Mouse (Mus musculus) brown adipose tissue, adult 24 weeks (tissue): ENCODE data around the gene Capn15. TPM values are rescaled to one million over a fixed set of nuclear protein-coding genes. Genes with fewer than 3 reads are reported as not detected.
A peak's percentile ranks its signal among the peaks of the same experiment; 100 is the strongest.

ENCODE experiments used
- H3K27ac ChIP-seq: fragments of 200-500 bp; replicated peaks from 2 replicates; pipeline ENCODE4 v1.5.1; 2012; ENCODE audit warnings: low read depth, mild to moderate bottlenecking, low read length
- H3K4me1 ChIP-seq: fragments of 200-500 bp; 2 replicates; pipeline ENCODE4 v1.6.1; 2012; ENCODE audit warnings: low read length, mixed read lengths; ENCODE audit not compliant: control insufficient read depth, insufficient read depth, insufficient read length
- H3K4me3 ChIP-seq: fragments of 200-500 bp; 2 replicates; pipeline ENCODE4 v1.5.1; 2012; ENCODE audit warnings: low read depth, mild to moderate bottlenecking, low read length, moderate library complexity; ENCODE audit not compliant: insufficient read depth
- polyA plus RNA-seq: library from polyadenylated mRNA; stranded (reverse); fragments of >200 nt; gene quantifications from 2 replicates; pipeline ENCODE4 v1.2.4, GENCODE M21; 2012; ENCODE audit not compliant: missing spikeins, insufficient read depth, insufficient read length

Capn15 gene
- polyA plus RNA-seq, 1 experiment = 4.7 TPM

DNA sequence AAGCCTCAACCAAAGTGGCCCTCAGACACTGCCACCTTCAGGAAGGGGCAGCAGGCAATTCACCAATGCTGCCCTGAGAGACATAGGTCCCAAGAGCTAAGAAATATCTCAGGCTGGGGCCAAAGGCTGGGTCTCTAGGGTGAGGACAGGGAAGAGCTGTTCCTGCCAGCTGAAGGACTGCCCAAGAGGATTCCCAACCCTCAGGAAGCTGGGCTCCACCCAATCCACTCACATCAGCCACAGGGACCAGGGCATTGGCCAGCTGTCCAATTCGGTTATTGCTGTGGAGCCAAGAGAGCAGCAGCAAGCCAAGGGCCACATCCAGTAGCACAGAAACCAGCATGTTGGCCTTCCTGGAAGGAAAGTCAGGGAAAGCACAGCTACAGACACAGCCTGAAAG is 51.1 kb downstream of the Capn15 start:
- Histone ChIP-seq H3K4me3 (no peak overlapping the region), H3K27ac (no peak overlapping the region), H3K4me1 (no peaks in the 10 kb centered on the region)

DNA sequence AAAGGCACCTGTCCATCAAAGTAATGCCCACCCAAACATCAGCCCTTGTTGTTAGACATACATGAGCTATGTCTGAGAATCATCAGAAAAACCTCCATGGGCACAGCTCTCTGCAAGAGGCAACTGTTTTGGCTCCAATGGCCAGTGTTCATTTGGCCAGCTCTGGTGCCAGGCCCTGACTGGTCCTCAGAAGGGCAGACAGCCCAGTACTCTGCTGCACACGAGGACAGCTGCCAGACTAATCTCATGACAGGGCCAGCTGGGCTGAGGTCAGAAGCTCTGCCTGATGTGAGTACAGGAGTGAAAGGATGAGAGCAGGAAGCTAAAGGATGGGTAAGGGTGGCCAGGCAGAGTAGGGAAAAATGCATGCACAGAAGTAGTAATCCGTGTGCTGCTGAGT is 60.2 kb downstream of the Capn15 start:
- Histone ChIP-seq H3K27ac (no peak overlapping the region), H3K4me3 (no peak overlapping the region)

DNA sequence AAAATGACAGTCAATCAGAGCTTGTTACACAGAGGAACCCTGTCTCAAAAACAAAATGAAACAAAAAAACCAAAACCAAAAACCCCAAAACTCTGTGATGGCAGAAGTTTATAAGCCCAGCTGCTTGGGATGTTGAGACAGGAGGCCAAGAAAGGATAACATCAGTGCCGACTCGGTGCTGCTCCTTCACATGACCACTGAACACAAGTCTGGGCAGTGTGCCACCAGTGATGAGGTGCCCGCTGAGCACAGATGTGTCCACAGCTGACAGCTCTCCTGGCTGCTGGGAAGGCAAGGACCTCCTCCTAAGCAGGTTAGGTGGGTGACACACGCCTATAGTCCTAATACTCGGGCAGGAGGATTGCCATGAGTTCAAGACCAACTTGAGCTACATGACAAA is 63.5 kb downstream of the Capn15 start:
- Histone ChIP-seq H3K4me1 (peaks cover 10% of the 10 kb centered on the region), H3K4me3 (no peak overlapping the region), H3K27ac (no peak overlapping the region)

More for the DNA sequence above, 60.2 kb downstream of the Capn15 start:
- no peaks in the 10 kb centered on the region for H3K4me1 ChIP-seq

DNA sequence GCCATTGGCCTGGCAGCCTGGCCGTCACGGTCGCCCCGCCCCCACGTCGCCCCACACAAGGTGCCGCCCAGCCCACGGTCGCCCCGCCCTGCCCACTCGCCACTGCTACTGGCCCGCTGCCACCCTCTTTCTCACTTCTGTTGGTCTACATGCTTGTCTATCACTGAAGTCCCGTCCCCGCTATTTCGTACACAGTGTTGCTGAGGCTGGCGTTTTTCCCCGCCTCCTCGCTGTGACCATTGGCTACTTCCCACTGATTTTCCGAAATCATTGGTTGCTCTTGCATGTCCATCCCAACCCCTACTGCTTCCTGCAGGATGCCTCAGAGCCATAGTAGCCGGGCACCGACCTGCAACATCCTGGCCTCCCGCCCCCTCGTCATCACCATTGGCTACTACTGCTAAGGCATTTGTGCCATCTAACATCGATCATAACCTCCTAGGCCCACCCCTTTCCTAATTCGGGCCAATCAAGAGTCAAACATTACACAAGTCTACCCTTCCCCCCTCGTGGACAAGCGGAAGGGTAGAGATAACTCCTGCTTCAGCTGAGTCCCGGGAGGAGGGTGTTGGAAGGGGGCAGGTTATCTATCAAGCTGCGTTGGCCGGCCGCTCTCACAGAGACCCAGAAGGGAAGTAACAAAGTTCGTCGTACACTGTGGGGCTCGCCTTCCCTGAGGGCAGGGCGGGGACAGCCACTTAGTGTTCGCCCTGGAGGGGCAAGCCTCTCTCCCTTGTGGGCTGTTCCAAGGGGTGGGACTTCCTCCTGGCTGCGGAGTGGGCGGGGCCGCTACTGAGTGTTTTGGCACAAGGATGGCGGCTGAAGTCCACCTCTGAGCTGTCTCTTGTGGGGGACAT is 65.6 kb downstream of the Capn15 start:
- peak overlapping the region; percentile 72 for H3K4me3 ChIP-seq
- H3K27ac ChIP-seq = peak overlapping the region; percentile 96
- peaks cover 10% of the 10 kb centered on the region for H3K4me1 ChIP-seq

DNA sequence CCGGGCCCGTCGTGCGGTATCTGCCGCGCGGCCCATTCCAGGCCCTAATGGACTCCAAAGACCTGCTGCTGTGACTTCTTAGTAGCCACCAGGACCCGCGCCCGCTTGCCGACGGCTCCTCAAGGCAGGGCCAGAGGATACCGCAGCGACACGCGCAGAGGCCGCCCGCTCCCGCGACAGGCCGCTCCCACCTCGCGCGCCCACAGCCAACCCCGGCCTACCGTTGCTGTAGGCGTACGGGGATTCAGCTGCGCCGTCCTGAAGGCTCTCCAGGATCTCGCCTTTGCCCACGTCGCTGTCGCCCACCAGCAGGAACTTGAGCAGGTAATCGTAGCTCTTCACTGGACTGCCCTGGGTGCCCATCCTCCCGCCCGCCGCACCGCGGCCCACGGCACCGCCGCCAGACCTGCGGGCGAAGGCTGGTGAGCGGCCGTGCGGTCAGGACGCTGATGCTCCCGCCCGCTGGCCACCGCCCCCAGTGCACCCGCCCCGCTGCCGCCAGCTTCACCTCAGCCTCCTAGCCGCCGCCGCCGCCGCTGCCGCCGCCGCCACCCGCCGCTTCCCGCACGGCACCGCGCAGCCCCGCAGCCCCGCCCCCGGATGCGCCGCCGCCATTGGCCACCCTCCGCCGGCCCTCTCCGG is 66.3 kb downstream of the Capn15 start, which contains the start of gene Rab40c:
TSS of gene Rab40c (minus strand) at position 584 of the 642 bp plus-strand sequence.
- Histone ChIP-seq H3K4me1 (peaks cover 16% of the 10 kb centered on the region), H3K4me3 (peak within 1 kb of the TSS; percentile 83), H3K27ac (peak within 1 kb of the TSS; percentile 96)

DNA sequence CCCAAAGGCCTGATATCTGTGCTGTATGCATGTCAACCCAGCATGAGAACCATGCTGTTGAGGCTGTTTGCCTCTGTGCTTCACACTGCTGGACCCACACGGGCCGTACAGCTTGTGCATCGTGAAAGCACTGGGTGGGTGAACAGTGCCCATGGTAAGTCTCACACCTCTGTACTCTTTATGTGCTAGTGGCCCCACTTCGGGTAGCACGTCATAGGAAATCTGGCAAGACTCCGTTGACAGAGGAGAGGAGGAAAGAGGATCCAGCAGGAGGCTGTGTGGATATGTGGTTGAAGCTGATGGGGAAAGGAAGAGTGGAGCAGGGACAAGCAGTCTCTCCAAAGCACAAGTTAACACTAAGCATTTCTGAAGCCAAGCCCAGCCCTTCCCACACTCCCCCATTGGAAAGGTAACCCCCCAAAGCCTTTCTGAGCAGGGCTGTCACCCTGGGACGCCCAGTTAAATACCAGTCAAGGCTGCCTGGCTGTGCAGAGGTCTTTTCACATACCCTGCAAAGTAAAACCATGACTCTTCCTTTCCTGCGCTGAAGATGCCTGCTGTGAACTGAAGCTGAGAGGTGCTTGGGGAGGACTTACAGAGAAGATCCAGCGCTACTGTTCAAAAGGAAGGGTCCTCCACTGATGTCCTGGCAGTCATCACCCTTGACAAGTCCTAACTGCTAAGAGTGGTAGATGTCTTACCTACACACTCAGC is 67.4 kb downstream of the Capn15 start:
- Histone ChIP-seq H3K27ac (no peak overlapping the region), H3K4me3 (peak overlapping the region; percentile 83), H3K4me1 (peaks cover 17% of the 10 kb centered on the region)

DNA sequence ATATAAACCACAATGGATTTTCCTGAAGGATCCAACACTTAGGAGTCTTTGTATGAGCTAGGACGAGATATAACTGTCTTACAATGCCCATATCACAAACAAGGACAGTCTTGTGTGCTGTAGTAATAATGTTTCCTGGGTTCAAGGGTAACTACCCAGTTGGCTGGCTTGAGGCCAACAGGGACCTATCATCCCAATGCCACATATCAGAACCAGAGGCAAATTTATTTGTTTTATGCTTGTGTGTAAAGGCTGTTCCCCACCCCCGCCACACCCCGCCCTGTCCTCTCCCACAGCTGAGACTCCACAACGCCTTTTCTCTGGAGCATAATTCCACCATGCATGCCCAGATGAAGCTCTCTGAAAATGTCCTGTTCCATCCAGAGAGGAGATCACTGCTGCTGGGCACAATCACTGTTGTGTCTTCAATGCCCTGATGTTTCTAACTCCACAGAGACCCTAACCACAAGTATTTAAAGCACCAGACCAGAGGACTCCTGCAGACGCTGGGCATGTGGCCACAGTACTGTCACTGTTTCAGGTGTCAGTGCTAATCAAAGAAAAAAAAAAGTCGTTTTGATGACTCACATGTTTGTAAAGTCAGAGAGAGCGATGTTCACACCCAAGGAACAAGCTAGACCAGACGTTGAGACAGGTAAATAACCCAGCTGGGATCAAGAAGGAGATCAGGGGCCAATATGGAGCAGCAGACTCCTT is 68.5 kb downstream of the Capn15 start:
- Histone ChIP-seq H3K27ac (no peak overlapping the region), H3K4me3 (no peak overlapping the region), H3K4me1 (peaks cover 19% of the 10 kb centered on the region)

DNA sequence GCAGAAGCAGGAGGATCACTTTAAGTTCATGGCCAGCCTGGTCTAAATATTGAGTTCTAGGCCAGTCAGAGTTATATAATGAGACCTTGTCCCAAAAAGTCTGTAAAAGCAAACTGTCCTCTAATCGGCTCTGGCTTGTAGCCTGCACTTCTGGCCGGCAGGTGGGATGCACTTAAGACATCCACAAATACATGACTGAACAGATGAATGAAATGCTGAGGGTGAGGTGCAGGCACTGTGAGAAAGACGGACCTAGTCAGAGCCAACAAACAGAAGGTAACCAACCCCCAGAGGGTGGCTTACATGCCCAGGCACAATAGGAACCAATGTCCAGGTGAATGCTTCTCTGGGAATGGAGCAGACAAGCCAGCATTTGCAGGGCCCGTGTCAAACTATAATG is 71.3 kb downstream of the Capn15 start:
- Histone ChIP-seq H3K4me1 (peaks cover 23% of the 10 kb centered on the region), H3K27ac (peak overlapping the region; percentile 74), H3K4me3 (no peak overlapping the region)

DNA sequence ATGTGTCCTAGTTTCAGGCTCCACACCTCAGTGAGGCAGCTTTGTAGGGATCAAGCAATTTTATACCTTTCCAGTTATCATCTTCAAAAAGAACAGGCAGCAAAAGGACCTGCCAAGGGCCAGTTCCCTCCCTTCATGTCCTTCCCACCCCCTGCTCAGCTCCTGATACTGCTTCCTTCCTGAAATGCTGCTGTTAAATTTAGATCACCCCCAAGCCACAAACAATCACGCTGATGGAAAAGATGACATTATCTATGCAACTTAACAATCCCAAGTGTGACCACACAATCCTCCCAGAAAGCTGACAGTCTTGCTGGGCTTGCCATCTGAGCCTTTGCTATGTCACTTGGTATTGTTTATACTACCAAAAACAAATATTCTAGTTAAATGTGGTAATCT is 71.7 kb downstream of the Capn15 start:
- Histone ChIP-seq H3K4me3 (peak overlapping the region; percentile 39), H3K27ac (peak overlapping the region; percentile 83), H3K4me1 (peaks cover 23% of the 10 kb centered on the region)

DNA sequence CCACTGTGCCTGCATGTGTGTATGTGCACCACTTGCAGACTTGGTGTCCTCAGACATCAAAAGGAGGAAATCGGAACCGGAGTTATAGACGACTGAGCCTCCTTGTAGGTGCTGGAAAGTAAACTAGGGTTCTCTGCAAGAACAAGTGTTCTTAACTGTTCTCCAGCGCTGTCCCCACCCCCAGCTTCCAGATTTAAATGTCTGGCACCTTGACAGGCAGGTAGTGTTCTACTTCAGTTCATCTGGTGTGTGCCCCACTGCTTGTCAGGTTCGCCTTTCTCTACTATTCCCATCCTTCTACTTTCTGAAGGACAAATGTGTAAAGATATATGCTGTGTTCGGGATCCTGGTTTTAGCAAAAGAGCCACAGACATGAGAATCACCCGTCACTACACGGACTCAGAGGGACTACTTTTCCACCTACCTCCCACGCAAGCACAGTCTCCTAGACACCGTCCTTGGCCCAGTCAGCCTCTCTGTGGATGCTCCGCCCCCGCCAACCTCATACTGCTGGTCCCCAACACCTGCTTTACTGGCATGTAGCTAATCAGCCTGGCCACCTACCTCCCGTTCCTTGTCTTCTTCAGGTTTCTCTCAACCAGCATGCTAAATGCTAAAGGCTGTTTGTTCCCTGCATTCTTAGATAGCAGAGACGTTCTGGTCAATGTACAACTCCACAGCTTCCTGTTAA is 72.3 kb downstream of the Capn15 start:
- peaks cover 21% of the 10 kb centered on the region for H3K4me1 ChIP-seq
- peak overlapping the region; percentile 39 for H3K4me3 ChIP-seq
- peak overlapping the region; percentile 83 for H3K27ac ChIP-seq

DNA sequence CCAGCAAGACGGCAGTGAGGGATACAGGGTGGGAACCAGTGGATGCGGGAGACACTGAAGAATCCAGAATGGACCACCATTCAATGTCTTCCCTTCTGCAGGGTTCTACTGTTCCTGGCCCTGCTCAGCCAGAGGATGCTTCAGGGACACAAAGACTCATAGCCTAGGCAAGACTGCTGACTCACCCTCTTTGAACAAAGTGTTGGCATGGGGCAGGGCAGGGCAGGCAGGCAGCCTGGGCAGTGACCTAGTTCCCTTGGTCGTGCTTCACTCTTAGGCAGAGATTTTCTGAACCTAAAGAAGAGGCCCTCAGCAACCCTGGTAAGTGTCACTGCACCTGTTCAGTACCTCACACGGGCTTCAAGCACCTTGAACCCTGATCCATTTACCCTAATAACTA is 73.8 kb downstream of the Capn15 start:
- peaks cover 14% of the 10 kb centered on the region; the same call in 1 of the 2 replicates for H3K4me1 ChIP-seq
- H3K4me3 ChIP-seq = no peak overlapping the region
- H3K27ac ChIP-seq = peak overlapping the region; percentile 26
